Mouse (Mus musculus): ENCODE measurements around the gene Eef2k.

Gene Eef2k

GRCm38 (mm10) chr7:120842345-120843036 is at the start of gene Eef2k:
Gene Eef2k, plus strand, starts transcription at chr7:120842831.
- peak; percentile 87 for DNase-seq

GRCm38 (mm10) chr7:120795544-120795943 is 47.1 kb upstream of the Eef2k start:
- no peak for DNase-seq

- no peak for DNase-seq
Measured at GRCm38 (mm10) chr7:120796369-120796768, 46.3 kb upstream of the Eef2k start.

- DNase-seq = no peak
Measured at GRCm38 (mm10) chr7:120803268-120803667, 39.4 kb upstream of the Eef2k start.

DNA sequence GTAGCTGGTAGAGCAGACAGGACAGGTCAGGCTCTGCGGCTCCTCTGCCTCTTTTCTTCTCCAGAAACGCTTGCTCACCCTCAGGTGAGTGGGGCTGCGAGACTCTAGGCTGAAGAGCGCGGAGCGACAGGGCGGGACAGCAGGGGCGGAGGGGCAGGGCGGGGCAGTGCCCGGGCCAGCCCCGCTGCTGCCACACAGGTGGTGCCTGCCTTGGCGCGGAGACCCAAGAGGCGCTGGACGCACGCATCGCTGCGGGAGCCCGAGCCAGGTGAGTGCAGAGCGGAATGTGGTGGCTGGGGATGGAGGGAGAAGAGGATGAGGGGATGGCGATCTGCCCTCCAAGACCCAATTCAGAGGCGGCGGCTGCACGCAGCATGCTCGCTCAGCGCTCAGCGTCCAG is 32.9 kb upstream of the Eef2k start:
- no peak for DNase-seq

GRCm38 (mm10) chr7:120811834-120812415 is 30.7 kb upstream of the Eef2k start, which contains the start of gene Gm5737:
Gene Gm5737, plus strand, starts transcription at chr7:120812365.
- no peak for DNase-seq

- no peak for DNase-seq
Measured at GRCm38 (mm10) chr7:120817552-120817951, 25.1 kb upstream of the Eef2k start.

- no peak for DNase-seq
Measured at GRCm38 (mm10) chr7:120819386-120819785, 23.2 kb upstream of the Eef2k start.

DNA sequence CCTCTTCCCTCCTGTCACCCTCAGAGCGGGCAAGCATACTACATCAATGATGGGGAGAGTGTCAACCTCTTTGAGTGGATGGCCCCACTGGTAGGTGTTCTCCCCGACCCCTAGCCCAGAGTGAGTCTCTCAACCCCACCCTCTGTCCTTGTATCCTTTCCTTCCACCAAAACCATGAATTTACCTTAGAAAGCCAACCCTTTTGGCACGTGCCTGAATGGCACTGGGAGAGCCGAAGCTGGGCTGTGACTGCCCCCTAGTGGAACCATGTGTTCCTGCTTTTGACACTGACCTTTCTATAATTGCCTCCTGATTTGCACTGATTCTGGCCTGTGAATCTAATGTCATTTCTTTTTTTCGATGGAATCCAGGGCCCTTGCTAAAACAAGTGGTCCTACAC is 19.4 kb upstream of the Eef2k start:
- peak; percentile 39 for DNase-seq

DNA sequence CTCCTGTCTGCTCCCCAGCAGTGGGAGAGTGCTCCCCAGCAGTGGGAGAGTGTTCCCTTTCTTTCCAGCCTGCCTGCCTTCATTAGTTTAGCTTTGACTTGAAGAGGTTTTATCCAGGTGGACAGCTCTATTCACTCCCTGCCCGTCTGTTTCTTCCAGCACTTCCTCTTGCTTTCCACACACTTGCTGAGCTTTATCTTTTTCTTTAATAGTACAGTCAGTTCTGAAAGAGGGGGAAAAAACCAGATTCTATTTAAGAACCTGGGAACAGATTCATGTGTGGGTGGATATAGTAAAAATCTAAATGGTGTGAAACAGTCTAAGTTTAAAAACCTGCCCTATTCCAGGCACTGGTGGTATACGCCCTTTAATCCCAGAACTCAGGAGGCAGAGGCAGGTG is 17.5 kb upstream of the Eef2k start:
- DNase-seq = no peak

- DNase-seq = no peak
Measured at GRCm38 (mm10) chr7:120826408-120826807, 16.2 kb upstream of the Eef2k start.

DNA sequence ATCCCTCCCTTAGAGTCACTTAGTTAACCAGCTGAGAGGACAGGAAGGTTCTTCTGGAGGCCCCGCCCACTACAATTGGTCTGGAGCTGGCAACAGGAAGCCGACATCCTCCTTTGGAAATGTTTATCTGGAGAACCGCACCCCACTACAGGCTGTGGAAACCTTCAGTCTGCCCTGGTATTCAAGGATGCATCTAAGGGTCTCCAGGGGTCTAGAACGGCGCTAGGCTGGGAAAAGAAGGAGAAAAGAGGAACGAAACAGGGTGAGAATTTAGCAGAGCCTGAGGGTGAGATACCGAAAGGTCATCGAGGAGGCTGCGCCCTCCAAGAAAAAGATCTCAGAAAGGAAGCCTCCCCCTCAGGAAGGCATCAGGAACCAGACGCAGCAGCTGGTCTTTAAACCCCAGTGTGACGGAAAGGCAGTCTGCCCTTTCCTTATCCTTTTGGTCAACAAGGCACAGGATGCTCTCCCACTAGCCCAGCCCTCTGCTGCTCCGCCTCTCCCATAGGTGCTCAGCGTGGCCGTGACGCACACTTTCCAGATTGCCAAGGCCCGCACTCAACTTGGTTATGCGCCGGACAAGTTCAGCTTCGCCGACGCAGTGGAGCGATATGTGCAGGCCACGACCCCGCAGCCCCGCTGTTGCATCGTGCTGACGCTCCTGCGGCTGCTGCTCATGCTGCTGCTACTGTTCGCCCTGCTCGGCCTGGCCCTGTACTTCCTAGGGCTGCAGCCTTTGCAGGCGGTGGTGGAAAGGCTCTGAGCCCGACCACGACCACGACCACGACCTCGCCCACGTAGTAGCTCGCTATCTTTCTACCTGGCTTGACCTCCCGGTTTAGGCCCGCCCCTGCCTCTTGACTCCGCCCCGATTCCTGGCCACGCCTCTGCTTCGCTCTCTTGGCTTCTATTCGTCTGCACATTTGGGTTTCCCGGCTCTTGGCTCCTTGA is 11.9 kb upstream of the Eef2k start:
- peak; percentile 64 for DNase-seq

DNA sequence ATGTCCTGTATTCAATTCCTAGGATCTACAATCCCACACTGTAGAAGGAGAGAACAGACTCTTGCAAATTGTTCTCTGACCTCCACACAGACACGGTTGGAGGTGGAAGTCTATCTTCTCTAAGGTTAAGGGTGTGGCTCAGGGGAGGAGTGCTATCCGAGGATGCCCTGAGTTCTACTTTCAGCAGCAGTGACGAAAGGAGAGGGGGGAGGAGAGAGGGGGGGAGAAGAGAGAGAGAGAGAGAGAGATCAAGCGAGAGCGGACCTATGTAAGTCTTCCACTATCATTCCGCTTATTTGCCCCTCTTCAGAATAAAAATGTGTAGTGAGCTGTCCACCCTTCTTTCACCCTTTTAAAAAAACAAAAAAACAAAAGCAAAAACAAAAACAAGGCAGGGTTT is 8.2 kb upstream of the Eef2k start:
- no peak for DNase-seq

DNA sequence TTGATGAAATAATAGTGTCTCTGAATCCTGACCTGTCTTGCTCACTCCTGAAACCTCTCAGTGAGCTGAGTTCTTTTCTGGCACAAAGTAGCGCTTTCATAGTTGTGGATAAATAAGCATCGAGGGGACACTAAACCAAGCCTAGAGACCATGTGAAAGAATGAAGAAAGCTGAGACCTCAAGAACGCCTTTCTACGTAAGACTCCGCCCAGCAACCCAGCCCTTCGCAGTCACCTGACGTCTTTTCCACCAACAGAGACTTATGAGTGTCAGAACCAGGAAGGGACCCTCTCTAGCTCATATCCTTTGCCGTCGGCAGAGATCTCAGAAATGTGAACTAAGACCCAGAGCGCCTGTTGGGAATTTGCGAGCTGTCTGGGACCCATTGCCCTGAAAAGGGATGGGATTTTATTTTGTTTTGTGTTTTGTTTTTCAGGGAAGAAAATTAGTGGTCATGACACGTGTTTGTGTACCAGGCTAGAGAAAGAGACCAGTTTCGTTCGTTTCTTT is 7.7 kb upstream of the Eef2k start:
- DNase-seq = peak; percentile 70

GRCm38 (mm10) chr7:120835449-120836359 is 6.9 kb upstream of the Eef2k start:
- DNase-seq = peak; percentile 95

DNA sequence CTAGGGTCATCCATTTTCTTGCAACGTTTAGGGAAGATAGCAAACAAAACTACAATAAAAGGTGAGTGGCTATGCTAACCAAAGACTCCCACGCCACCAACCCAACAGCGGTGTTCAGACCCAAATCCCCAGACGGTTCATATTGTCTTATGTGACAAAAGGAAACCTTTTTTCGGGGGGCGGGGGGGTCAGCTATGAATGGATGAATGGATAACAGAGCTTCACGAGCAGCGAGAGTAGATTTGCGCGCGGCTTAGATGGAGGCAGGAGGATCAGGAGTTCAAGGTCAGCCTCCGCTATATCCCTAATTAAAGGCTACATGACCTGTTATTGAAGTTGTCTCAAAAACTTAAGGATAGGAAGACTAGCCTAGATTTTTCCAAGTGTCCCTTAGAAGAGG is 6.3 kb upstream of the Eef2k start:
- no peak for DNase-seq

DNA sequence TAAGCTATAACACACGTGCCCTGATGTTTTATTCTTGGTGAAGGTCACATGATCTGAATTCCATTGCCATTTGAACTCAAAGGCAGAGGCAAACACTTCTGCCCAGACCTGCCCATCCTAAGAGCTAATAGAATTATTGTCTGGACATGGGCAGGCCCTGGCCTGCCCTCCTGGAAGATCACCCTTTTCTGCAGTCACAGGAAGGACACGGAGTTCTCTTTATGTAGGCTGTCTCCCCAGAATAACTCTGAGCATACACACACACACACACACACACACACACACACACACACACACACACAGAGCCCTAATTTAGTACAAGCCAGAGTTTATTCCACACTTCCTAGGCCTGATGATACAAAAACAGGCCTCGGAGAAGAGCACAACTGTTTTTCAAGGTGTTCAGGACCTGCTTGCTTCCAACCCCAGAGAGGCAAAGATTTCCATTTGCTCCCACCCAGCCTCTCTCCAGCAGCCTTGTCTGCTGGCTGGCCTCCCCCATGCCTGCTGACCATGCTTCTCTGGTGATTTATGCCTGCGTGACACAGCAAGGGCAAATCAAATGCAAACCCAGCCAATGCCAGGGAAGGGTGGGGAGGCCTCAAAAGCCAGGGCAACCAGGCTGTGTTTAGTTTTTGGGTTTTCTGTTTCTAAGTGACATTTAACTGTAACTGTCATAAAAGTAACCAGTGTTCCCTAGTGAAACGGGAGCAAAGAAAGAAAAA is 4.0 kb upstream of the Eef2k start:
- DNase-seq = no peak

DNA sequence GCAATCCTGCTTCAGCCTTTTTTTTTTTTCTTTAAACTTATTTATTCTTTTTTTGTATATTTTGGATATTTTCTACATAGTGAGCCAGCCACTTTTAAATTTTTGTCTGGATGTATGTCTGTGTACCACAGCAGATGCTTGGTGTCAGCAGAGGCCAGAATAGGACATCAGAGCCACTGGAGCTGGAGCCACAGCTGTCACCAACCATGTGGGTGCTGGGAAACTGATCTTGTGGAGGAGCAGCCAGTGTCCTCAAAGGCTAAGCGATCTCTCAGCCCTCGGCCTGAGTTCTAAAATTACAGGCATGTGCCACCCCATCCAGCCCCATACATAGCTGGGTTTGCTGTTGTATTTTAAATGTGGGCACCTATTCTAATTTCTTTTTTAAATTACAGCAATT is 2.8 kb upstream of the Eef2k start:
- DNase-seq = no peak

GRCm38 (mm10) chr7:120843037-120843621 is 498 bp downstream of the Eef2k start:
- peak; percentile 85 for DNase-seq

GRCm38 (mm10) chr7:120843852-120844435 is 1.3 kb downstream of the Eef2k start:
- DNase-seq = no peak

GRCm38 (mm10) chr7:120844689-120845088 is 2.1 kb downstream of the Eef2k start:
- no peak for DNase-seq
